Mouse (Mus musculus) ES-Bruce4 (cell line): Measurements from ENCODE around the gene Lrig2.

Experiments
- CTCF ChIP-seq: IDR thresholded peaks from one replicate; pipeline ENCODE4 v1.8.1; 2011; ENCODE audit warnings: low read depth, low read length
- EP300 ChIP-seq: IDR thresholded peaks from 2 replicates; pipeline ENCODE4 v1.6.1; 2011; ENCODE audit warnings: low read depth, low read length; ENCODE audit not compliant: insufficient read depth
- POLR2A ChIP-seq: IDR thresholded peaks from one replicate; pipeline ENCODE4 v1.8.1; 2011; ENCODE audit warnings: low read length; ENCODE audit not compliant: insufficient read depth

DNA sequence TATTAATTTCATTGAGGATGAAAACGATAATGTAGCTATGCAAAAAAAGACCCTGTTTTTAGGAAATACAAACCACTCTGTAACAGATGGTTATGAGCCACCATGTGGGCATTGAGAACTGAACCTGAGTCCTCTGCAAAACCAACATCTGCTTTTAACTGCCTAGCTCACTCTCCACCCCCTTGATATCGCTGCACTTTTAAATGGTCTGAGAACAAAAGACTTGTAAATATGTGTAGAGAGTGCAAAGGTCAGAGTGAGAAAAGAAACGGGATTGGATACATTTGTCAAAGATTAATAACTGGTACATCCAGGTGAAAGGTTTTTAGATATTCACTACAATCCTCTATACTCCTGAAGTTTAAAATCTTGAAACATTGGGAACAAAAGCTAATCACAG, 42.3 kb downstream of the Lrig2 start:
- TF ChIP-seq CTCF (no peak), POLR2A (no peak), EP300 (no peak)
